Mouse (Mus musculus) layer of hippocampus, postnatal 10 days (tissue): Measurements from ENCODE around the gene 1810049J17Rik. TPM values are rescaled to one million over a fixed set of nuclear protein-coding genes. Genes with fewer than 3 reads are reported as not detected.

Experiments used
- DNase-seq, 2 experiments: peaks; one replicate each; pipeline ENCODE4 v3.0.0; 2021; ENCODE audit warnings: low spot score in 2 of 2
- total RNA-seq, 2 experiments: library from RNA; stranded (reverse); gene quantifications; 2 replicates each; pipeline ENCODE4 v1.2.3; 2021

Gene 1810049J17Rik
- total RNA-seq, 2 experiments from 2014 or later = 0.91 to 1.7 TPM

DNA sequence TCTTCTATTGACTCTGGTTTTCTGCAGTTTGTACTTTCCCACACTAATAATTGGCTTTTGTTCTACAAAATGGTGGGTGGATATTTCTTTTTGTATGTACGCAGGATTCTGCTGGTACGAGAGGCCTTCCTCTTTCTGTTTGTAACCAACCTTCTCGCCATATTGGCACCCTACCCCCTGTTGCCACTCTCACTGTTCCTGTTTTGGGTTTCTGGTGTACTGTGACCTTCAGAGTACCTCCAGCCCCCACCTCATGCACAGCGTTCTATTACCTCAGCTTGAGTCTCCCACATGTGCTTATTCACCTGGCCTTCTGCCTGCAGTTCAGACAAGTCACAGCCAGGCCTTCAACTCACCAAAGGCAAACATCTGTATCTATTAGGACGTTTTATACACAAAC is 28.1 kb upstream of the 1810049J17Rik start:
- DNase-seq = no peak

GRCm38 (mm10) chr15:12348950-12349349 is 27.3 kb upstream of the 1810049J17Rik start:
- DNase-seq = no peak

GRCm38 (mm10) chr15:12346916-12347315 is 25.2 kb upstream of the 1810049J17Rik start:
- DNase-seq = no peak

DNA sequence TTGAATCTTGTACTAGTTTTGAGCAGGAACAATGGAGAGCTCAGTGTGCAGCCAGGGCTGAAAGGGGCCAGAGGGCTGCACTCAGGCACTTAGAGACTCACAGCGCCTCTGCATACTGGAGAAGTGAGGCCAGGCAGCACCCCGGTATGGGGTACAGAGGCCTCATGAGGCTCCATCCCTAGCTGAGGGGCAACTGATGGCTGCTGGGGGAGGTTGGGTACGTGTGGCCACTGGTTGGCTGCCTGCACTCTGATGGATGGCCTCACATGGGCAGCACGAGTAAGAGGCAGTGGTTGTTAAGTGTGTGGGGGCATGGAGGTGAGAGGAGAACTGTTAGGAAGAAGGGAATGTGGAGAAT is 19.7 kb upstream of the 1810049J17Rik start:
- DNase-seq = no peak

DNA sequence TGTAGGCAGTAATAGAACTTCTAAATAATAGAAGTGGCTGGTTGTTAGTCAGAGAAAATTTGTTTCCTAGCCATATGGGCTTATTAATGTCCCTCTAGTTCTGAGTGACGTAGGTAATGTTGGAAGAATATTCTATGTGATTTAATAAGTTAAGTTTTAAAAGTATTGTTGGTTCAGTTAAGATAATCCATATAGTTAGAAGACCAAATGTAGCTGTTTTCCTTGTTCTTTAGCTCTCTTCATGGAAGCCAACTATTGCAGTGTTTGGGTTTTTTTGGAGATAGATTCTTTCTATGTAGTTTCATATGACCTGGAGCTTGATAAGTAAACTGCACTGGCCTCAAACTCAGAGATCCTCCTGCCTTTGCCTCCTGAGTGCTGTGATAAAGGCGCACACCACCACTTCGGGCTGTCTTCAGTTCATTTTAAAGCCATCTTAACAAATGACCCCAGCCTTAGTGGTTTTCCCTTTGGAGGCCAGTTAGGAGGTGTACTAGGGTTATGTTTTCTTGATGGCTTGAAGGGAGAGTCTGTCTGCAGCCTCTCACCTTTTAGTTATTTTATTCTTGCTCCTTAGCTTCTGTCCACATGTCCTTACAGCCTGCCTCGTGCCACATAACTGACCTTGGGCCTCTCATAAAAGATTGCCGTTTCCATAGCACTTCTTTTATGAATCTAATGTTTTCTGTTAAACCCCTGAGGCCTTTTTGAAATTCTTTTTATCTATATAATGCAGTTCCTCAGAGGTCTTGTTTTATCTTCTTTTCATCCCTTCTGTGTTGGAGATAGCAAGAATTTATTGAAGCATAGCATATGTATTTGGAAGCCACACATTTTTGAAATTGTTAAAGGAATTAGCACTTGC is 19.1 kb upstream of the 1810049J17Rik start:
- DNase-seq = no peak

- no peak for DNase-seq
Measured at GRCm38 (mm10) chr15:12337779-12338137, 16.1 kb upstream of the 1810049J17Rik start.

DNA sequence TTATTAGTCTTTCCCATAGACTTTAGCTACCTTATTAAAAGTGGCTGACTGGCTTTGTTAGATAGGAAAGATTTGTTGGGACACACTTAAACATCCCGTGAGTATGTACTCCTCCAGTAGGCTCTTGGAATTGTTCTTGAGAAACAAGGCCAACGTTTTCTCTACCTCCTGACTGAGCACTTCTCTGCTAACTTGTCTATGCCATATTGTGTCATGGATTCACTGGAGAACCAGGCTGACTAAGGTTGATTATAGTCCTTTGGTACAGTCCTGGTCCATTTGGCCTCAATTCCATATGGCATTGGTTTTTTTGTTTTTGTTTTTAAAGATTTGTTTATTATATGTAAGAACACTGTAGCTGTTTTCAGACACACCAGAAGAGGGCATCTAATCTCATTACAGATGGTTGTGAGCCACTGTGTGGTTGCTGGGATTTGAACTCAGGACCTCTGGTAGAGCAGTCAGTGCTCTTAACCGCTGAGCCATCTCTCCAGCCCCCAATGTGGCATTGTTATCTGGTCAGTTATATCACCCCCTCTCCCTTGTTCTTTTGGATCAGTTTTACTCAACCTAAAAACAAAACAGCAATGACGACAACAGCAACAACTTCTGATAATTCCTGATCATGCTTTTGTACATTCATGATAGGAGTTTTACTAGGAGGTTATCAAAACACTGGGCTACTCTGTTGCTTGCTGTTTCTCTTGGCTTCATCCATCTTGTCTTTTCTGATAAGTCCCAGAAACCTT is 15.5 kb upstream of the 1810049J17Rik start:
- DNase-seq = no peak

GRCm38 (mm10) chr15:12334381-12334780 is 12.7 kb upstream of the 1810049J17Rik start:
- no peak for DNase-seq

DNA sequence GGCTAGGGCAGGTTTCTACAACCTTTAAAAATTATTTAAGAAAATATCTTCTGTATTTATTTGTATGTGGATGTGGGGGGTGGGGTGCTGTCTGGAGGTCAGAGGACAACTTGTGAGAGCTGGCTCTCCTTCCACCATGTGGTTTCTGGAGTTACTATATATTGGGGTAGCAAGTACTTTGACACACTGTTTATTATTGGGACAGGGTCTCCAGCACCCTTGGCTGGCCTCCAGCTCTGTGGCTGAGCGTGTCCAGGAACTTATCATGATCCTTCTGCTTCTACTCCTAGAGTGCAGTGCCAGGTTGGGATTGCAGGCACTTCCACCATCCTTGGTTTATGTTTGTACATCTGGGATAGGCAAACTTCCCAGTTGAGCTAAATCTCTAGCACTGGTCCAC is 9.6 kb upstream of the 1810049J17Rik start:
- DNase-seq = no peak

- DNase-seq = no peak
Measured at GRCm38 (mm10) chr15:12330892-12331291, 9.2 kb upstream of the 1810049J17Rik start.

DNA sequence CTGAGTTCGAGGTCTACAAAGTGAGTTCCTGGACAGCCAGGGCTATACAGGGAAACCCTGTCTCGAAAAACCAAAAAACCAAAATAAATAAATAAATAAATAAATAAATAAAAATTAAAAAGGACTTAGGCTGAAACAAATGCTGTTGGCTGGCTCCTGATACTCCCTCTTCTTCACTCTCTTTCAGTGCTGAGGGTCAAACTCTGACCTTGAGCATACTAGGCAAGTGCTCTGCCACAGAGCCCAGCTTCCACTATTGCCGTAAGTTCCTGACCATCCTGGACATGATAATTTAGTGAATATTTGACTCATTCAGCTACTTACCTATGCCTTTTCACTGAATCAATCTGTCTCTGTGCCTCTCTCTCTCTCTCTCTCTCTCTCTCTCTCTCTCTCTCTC is 8.7 kb upstream of the 1810049J17Rik start:
- no peak for DNase-seq

DNA sequence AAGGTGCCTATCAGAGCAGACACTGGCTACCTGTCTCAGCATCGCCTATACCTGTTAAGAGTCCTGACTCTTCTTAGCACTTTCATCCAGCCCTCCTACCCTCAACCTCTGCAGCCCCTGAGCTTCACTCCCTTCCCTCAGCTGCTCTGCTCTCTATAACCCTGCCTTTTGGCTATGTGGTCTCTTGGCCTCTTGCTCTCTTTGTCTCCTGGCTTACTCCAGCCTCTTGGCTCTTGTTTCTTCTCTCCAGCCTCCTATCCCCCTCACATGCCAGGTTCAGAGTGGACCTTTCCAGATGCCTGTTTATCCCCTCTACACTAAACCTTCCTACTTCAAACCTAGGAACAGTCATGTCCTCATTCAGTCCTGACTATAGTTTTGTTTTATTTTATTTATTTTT is 2.6 kb upstream of the 1810049J17Rik start:
- DNase-seq = no peak

DNA sequence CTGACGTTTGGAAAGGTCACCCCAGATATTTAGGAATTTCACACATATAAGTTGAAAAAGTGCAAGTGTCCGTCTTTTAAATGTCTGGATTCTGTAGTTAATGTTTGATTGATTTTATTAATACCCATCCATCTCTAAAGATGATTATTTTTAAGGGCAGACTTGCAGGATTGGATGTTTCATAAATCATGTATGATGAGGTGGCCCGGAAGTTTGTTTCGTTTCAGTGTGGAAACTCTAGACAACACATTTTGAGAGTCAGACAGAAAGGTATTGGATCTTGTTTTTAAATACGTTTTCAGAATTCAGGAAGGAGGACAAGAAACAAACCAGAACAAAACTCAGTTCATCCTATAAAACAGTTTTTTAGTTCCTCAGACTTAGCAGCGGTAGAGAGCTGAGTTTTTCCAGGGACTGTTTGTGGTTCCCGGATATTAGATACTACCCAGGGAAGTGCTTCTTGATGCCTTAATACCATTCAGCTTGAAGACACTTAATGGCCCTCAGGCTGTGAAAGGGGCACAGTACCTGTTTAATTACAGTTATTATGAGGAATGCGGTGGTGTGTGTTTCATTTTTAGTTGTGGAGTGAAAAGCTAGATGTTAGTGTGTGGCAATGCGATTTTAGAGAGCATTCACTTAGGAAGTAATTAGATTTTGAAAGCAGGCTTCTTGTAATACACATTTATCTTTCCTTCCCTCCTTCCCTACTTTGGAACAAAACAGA is 1.1 kb upstream of the 1810049J17Rik start:
- no peak for DNase-seq

DNA sequence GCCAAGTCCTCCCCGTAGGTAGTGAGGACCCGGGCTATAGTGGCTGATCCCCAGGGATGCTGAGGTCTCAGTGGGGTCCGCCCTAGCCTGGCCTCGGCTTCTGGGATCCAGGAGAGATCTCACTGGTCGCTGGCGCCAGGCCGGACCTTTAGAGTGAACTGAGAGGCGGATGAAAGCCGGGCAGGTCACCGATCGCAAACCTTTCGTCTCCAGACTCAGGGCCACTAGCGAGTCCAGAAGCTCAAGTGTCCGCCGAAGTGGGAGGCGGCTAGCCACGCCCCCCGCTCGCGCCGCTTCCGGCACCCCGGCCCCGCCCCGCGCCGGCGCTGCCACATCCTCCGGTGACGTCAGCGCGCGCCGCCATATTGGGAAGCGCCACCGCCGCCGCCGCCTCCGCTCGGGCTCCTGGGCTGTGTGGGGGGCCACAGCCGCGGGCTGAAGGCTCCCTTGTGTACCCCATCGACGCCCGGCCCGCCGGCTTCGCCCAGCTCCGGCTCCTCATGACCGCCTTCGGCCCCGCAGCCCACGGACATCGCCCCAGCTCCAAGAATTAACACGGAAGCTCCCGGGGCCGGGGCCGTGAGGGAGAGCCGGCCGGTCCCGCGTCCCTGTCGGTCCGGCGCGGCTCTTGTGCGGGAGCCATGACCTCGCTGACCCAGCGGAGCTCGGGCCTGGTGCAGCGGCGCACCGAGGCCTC is 460 bp downstream of the 1810049J17Rik start, which contains the start of gene Golph3:
TSS of gene Golph3 (plus strand) at position 360 of the 697 bp plus-strand sequence.
- DNase-seq = peak; percentile 90 to 96

- DNase-seq = no peak
Measured at GRCm38 (mm10) chr15:12320441-12321090, 1.1 kb downstream of the 1810049J17Rik start.

GRCm38 (mm10) chr15:12319889-12320288 is 1.8 kb downstream of the 1810049J17Rik start:
- no peak for DNase-seq

DNA sequence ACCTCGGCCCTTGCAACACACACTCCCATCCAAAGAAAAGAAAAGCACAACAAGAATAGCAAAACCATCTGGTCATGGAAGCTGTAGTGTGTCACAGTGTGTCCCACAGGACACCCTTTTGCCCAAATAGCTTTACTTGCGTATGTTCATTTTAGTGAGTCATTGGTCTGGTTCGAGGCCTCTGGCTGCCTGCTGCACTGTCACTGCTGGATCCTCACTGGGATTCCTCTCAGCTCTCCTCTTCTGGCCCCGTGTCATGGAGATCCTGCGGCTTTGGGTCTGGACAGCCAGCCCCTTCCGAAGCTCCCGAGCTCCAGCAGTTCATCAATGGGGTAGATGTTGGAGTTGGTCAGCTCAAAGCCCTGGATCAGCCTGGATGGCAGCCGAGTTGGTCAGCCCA is 3.2 kb downstream of the 1810049J17Rik start:
- no peak for DNase-seq

- no peak for DNase-seq
Measured at GRCm38 (mm10) chr15:12317290-12317689, 4.4 kb downstream of the 1810049J17Rik start.

- no peak for DNase-seq
Measured at GRCm38 (mm10) chr15:12315996-12316395, 5.7 kb downstream of the 1810049J17Rik start.

GRCm38 (mm10) chr15:12314584-12314983 is 7.1 kb downstream of the 1810049J17Rik start:
- DNase-seq = no peak

GRCm38 (mm10) chr15:12313255-12313654 is 8.4 kb downstream of the 1810049J17Rik start:
- no peak for DNase-seq
